Mouse (Mus musculus) embryo, embryonic 11 days (tissue): ENCODE measurements around the gene Zfp82.
A peak's percentile ranks its signal among the peaks of the same experiment; 100 is the strongest.
"Not testable (repeated sequence)": the region's sequence is repeated elsewhere in the genome, so short reads cannot be mapped to it uniquely, and the experiment has no call there.

Experiments used
- DNase-seq: peaks from one replicate; pipeline ENCODE4 v3.0.0-alpha.2; 2015

Zfp82 gene

GRCm38 (mm10) chr7:30072146-30073028 lies at the start of gene Zfp82:
Gene Zfp82 (minus strand): TSS chr7:30072900.
- DNase-seq: peak; percentile 93

- peak; percentile 50 for DNase-seq
Measured at GRCm38 (mm10) chr7:30122188-30122530, 49.5 kb upstream of the Zfp82 start.

- DNase-seq: peak; percentile 96
Measured at GRCm38 (mm10) chr7:30121308-30122187, 48.8 kb upstream of the Zfp82 start, which contains the start of gene Zfp382. Gene Zfp382 (plus strand): TSS chr7:30121942.

GRCm38 (mm10) chr7:30117935-30118334 lies 45.2 kb upstream of the Zfp82 start:
- not testable (repeated sequence) for DNase-seq

GRCm38 (mm10) chr7:30116076-30116475 lies 43.4 kb upstream of the Zfp82 start:
- DNase-seq: no peak

GRCm38 (mm10) chr7:30099297-30099696 lies 26.6 kb upstream of the Zfp82 start:
- no peak for DNase-seq

GRCm38 (mm10) chr7:30095551-30096125 lies 22.9 kb upstream of the Zfp82 start:
- DNase-seq: peak; percentile 21

- peak; percentile 97 for DNase-seq
Measured at GRCm38 (mm10) chr7:30094646-30095429, 22.1 kb upstream of the Zfp82 start, which contains the start of gene Zfp260. Gene Zfp260 (plus strand): TSS chr7:30094777.

GRCm38 (mm10) chr7:30093918-30094415 lies 21.3 kb upstream of the Zfp82 start:
- no peak for DNase-seq

- no peak for DNase-seq
Measured at GRCm38 (mm10) chr7:30092666-30093065, 20.0 kb upstream of the Zfp82 start.

- DNase-seq: peak; percentile 72
Measured at GRCm38 (mm10) chr7:30090970-30091585, 18.4 kb upstream of the Zfp82 start.

GRCm38 (mm10) chr7:30090092-30090969 lies 17.6 kb upstream of the Zfp82 start, which contains the start of the genes Gm26920 and Zfp566:
Gene Gm26920 (minus strand): TSS chr7:30090410.
Gene Zfp566 (minus strand): TSS chr7:30090527.
- peak; percentile 99 for DNase-seq

GRCm38 (mm10) chr7:30089405-30089804 lies 16.7 kb upstream of the Zfp82 start:
- DNase-seq: no peak

- no peak for DNase-seq
Measured at GRCm38 (mm10) chr7:30086524-30086923, 13.8 kb upstream of the Zfp82 start.

- DNase-seq: no peak
Measured at GRCm38 (mm10) chr7:30064622-30065021, 8.1 kb downstream of the Zfp82 start.

- peak; percentile 12 for DNase-seq
Measured at GRCm38 (mm10) chr7:30062478-30062877, 10.2 kb downstream of the Zfp82 start.

- DNase-seq: no peak
Measured at GRCm38 (mm10) chr7:30060341-30060740, 12.4 kb downstream of the Zfp82 start.

- peak; percentile 45 for DNase-seq
Measured at GRCm38 (mm10) chr7:30053591-30053990, 19.1 kb downstream of the Zfp82 start.

GRCm38 (mm10) chr7:30050882-30051548 lies 21.7 kb downstream of the Zfp82 start, which contains the start of gene Zfp14:
Gene Zfp14 (minus strand): TSS chr7:30051380.
- peak; percentile 95 for DNase-seq

- DNase-seq: no peak
Measured at GRCm38 (mm10) chr7:30048126-30048525, 24.6 kb downstream of the Zfp82 start.
